Mouse (Mus musculus): ENCODE results near the gene Serping1. TPM values are rescaled to one million over a fixed set of nuclear protein-coding genes. Genes with fewer than 3 reads are reported as not detected.

Gene Serping1
- polyA plus RNA-seq, 1 experiment, result 93.7 TPM

DNA sequence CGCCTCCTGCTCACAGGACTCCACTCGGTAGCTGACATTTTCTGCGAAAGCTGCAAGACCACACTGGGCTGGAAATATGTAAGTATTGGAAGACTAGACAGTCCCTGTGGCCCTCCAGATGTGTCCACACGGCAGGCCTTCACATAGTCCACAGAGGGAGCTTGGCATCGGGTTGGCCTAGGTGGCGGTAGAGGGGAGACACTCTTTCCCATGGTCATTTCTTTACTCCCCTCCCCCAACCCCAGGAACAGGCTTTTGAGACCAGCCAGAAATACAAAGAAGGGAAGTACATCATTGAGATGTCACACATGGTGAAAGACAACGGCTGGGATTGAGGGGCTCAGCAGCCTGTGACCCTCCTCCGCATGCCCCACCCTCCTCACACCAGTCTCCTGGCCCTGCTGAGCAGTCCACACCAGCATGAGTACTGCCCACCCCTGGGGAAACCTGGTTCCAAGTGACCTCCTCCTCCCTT, 37.8 kb downstream of the Serping1 start:
- H3K36me3 ChIP-seq (ENCODE audit: control insufficient read depth, insufficient read depth, low read length), result no peaks in the 10 kb centered on the region
- H3K4me3 ChIP-seq (ENCODE audit: control insufficient read depth, insufficient read depth, low read length), result no peak overlapping the region
- 38% methylated on average over 8 of the region's 8 CpGs for WGBS
- no peak for TF ChIP-seq POLR2A (IDR thresholded peaks at IDR 0.05; ENCODE audit: control insufficient read depth, extremely low read depth, insufficient read depth, low read length, poor library complexity)
- no peak for TF ChIP-seq CTCF (IDR thresholded peaks at IDR 0.05; ENCODE audit: borderline replicate concordance, control insufficient read depth, extremely low read depth, insufficient read depth, low read length, poor library complexity)
- peaks cover 3% of the 10 kb centered on the region for H3K4me1 ChIP-seq (replicated peaks; ENCODE audit: control insufficient read depth, insufficient read depth, low read length)
- no peak for DNase-seq
- H3K27ac ChIP-seq (ENCODE audit: control insufficient read depth, insufficient read depth, low read length), result no peak overlapping the region
- H3K27me3 ChIP-seq (ENCODE audit: control insufficient read depth, insufficient read depth, low read length), result peaks cover 17% of the 10 kb centered on the region; the same call in 1 of the 2 replicates

- no peak overlapping the region for H3K4me3 ChIP-seq (ENCODE audit: control insufficient read depth, insufficient read depth, low read length)
- TF ChIP-seq CTCF (IDR thresholded peaks at IDR 0.05; ENCODE audit: borderline replicate concordance, control insufficient read depth, extremely low read depth, insufficient read depth, low read length, poor library complexity), result no peak
- TF ChIP-seq POLR2A (IDR thresholded peaks at IDR 0.05; ENCODE audit: control insufficient read depth, extremely low read depth, insufficient read depth, low read length, poor library complexity), result no peak
These were observed 38.7 kb downstream of the Serping1 start for GRCm38 (mm10) chr2:84736312-84737161.

DNA sequence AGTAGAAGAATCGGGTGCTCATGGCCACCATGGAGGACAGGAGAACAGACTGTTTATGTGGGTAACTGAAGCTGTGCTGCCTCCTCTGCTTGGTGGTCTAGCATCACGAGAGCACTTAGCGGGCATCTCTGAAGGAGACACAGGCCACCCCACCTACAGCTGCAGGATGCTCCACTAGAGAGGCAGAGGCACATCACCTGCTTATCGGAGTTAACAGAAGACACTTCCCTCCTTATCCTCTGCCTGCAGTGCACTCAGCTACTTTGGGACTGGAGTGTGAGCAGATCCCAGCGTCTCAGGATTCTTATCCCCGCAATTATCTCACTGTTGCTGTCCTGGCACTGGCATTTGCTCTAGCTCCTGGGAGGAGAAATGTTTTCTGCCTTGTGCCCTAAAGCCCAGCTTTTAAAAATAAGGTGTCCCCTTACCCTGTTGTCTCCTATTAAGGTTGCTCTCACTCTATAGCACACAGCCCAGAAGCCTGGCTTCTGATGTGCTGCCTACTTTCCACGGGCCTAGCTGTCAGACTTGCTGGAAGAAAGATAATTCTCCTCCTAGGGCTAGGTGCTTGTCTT, 39.8 kb downstream of the Serping1 start:
- TF ChIP-seq POLR2A (IDR thresholded peaks at IDR 0.05; ENCODE audit: control insufficient read depth, extremely low read depth, insufficient read depth, low read length, poor library complexity), result no peak
- TF ChIP-seq CTCF (IDR thresholded peaks at IDR 0.05; ENCODE audit: borderline replicate concordance, control insufficient read depth, extremely low read depth, insufficient read depth, low read length, poor library complexity), result no peak
- 29% methylated on average over 7 of the region's 7 CpGs for WGBS
- Histone ChIP-seq H3K4me3 (ENCODE audit: control insufficient read depth, insufficient read depth, low read length) (no peak overlapping the region), H3K27me3 (ENCODE audit: control insufficient read depth, insufficient read depth, low read length) (peaks cover 16% of the 10 kb centered on the region; the same call in 1 of the 2 replicates), H3K4me1 (replicated peaks; ENCODE audit: control insufficient read depth, insufficient read depth, low read length) (no peaks in the 10 kb centered on the region), H3K36me3 (ENCODE audit: control insufficient read depth, insufficient read depth, low read length) (no peaks in the 10 kb centered on the region), H3K27ac (ENCODE audit: control insufficient read depth, insufficient read depth, low read length) (no peak overlapping the region)
- no peak for DNase-seq

More at GRCm38 (mm10) chr2:84736312-84737161, 38.7 kb downstream of the Serping1 start:
- Histone ChIP-seq H3K27ac (ENCODE audit: control insufficient read depth, insufficient read depth, low read length) (no peak overlapping the region), H3K4me1 (replicated peaks; ENCODE audit: control insufficient read depth, insufficient read depth, low read length) (no peaks in the 10 kb centered on the region), H3K27me3 (ENCODE audit: control insufficient read depth, insufficient read depth, low read length) (peaks cover 17% of the 10 kb centered on the region; the same call in 1 of the 2 replicates), H3K36me3 (ENCODE audit: control insufficient read depth, insufficient read depth, low read length) (no peaks in the 10 kb centered on the region)
- no peak for DNase-seq
- WGBS, result 25% methylated on average over 27 of the region's 27 CpGs

- Histone ChIP-seq H3K4me3 (ENCODE audit: control insufficient read depth, insufficient read depth, low read length) (no peak overlapping the region), H3K27me3 (ENCODE audit: control insufficient read depth, insufficient read depth, low read length) (peaks cover 14% of the 10 kb centered on the region; the same call in 1 of the 2 replicates), H3K4me1 (replicated peaks; ENCODE audit: control insufficient read depth, insufficient read depth, low read length) (no peaks in the 10 kb centered on the region), H3K27ac (ENCODE audit: control insufficient read depth, insufficient read depth, low read length) (no peak overlapping the region), H3K36me3 (ENCODE audit: control insufficient read depth, insufficient read depth, low read length) (no peaks in the 10 kb centered on the region)
- WGBS, result 29% methylated on average over 2 of the region's 2 CpGs
- no peak for DNase-seq
- no peak for TF ChIP-seq CTCF (IDR thresholded peaks at IDR 0.05; ENCODE audit: borderline replicate concordance, control insufficient read depth, extremely low read depth, insufficient read depth, low read length, poor library complexity)
- no peak for TF ChIP-seq POLR2A (IDR thresholded peaks at IDR 0.05; ENCODE audit: control insufficient read depth, extremely low read depth, insufficient read depth, low read length, poor library complexity)
These were observed 40.3 kb downstream of the Serping1 start for GRCm38 (mm10) chr2:84734919-84735318.

GRCm38 (mm10) chr2:84734351-84734864, 40.8 kb downstream of the Serping1 start:
- WGBS, result 7% methylated on average over 11 of the region's 11 CpGs
- peaks cover 14% of the 10 kb centered on the region; the same call in 1 of the 2 replicates for H3K27me3 ChIP-seq (ENCODE audit: control insufficient read depth, insufficient read depth, low read length)
- no peak for DNase-seq
- no peaks in the 10 kb centered on the region for H3K4me1 ChIP-seq (replicated peaks; ENCODE audit: control insufficient read depth, insufficient read depth, low read length)
- H3K4me3 ChIP-seq (ENCODE audit: control insufficient read depth, insufficient read depth, low read length), result no peak overlapping the region
- no peaks in the 10 kb centered on the region for H3K36me3 ChIP-seq (ENCODE audit: control insufficient read depth, insufficient read depth, low read length)
- TF ChIP-seq POLR2A (IDR thresholded peaks at IDR 0.05; ENCODE audit: control insufficient read depth, extremely low read depth, insufficient read depth, low read length, poor library complexity) (no peak), CTCF (IDR thresholded peaks at IDR 0.05; ENCODE audit: borderline replicate concordance, control insufficient read depth, extremely low read depth, insufficient read depth, low read length, poor library complexity) (no peak)
- H3K27ac ChIP-seq (ENCODE audit: control insufficient read depth, insufficient read depth, low read length), result no peak overlapping the region

GRCm38 (mm10) chr2:84733579-84734300, 41.5 kb downstream of the Serping1 start, which contains the start of gene Ypel4:
Ypel4 (plus strand) TSS chr2:84734058.
- TF ChIP-seq CTCF (IDR thresholded peaks at IDR 0.05; ENCODE audit: borderline replicate concordance, control insufficient read depth, extremely low read depth, insufficient read depth, low read length, poor library complexity), result no peak
- TF ChIP-seq POLR2A (IDR thresholded peaks at IDR 0.05; ENCODE audit: control insufficient read depth, extremely low read depth, insufficient read depth, low read length, poor library complexity), result no peak
- no peak for DNase-seq
- Histone ChIP-seq H3K4me3 (ENCODE audit: control insufficient read depth, insufficient read depth, low read length) (no peak within 1 kb of the TSS), H3K4me1 (replicated peaks; ENCODE audit: control insufficient read depth, insufficient read depth, low read length) (no peaks in the 10 kb centered on the region), H3K36me3 (ENCODE audit: control insufficient read depth, insufficient read depth, low read length) (no peaks in the 10 kb centered on the region), H3K27me3 (ENCODE audit: control insufficient read depth, insufficient read depth, low read length) (peaks cover 14% of the 10 kb centered on the region; the same call in 1 of the 2 replicates), H3K27ac (ENCODE audit: control insufficient read depth, insufficient read depth, low read length) (no peak within 1 kb of the TSS)
- 9% methylated on average over 8 of the region's 8 CpGs for WGBS

All from thymus, adult 2 months (tissue).